Mouse (Mus musculus) C2C12 (cell line): ENCODE data around the gene Ift57.

Experiments used
- CTCF ChIP-seq: IDR thresholded peaks from one replicate; pipeline ENCODE4 v1.5.1; 2011; ENCODE audit not compliant: control insufficient read depth, insufficient read depth, insufficient read length
- FOSL1 ChIP-seq: IDR thresholded peaks from one replicate; pipeline ENCODE4 v1.8.0; 2011; ENCODE audit warnings: mild to moderate bottlenecking, low read length; ENCODE audit not compliant: poor library complexity, insufficient read depth, severe bottlenecking
- MAX ChIP-seq: IDR thresholded peaks from one replicate; pipeline ENCODE4 v1.6.1; 2011; ENCODE audit warnings: mild to moderate bottlenecking, control low read depth
- MYOD1 ChIP-seq: IDR thresholded peaks from one replicate; pipeline ENCODE4 v1.6.1; 2011; ENCODE audit warnings: low read depth; ENCODE audit not compliant: control insufficient read depth, insufficient read length
- USF1 ChIP-seq: IDR thresholded peaks from one replicate; pipeline ENCODE4 v1.6.1; 2011; ENCODE audit warnings: low read depth, mild to moderate bottlenecking, control low read depth, moderate library complexity

DNA sequence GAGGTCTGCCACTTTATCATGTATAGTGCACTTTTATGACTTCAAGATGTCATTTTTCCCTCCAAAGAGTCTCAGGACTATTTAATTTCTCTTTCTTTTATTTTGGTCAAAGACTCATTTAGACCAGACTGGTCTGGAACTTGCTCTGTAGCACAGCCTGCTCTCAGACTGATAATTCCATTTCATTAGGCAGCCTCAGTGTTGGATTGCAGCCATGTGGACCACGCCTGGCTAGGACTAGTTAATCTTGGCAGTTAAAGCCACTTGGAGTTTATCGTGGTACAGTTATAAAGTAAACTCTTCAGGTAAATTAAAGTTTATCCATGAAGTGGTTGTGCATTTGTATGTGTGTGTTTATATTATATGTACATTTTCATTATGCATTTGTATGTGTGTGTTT lies 27.7 kb downstream of the Ift57 start:
- TF ChIP-seq USF1 (no peak), CTCF (no peak), MYOD1 (no peak), FOSL1 (no peak), MAX (no peak)
